ENCODE assay signal across 8 mouse cellular contexts in genomic region chr11:75190371-75190724, GRCm38 (mm10). TPM values are rescaled to one million over a fixed set of nuclear protein-coding genes. Genes with fewer than 3 reads are reported as not detected.
DNase-seq lines count a peak whose midpoint lies in the region; ATAC-seq and TF ChIP-seq lines count a peak whose summit lies in the region.

No protein-coding gene starts in this region.

- DNase-seq in B cell, adult 2 months = peak; percentile 86 to 87
- peak; percentile 90 for DNase-seq in adrenal gland, postnatal 36 days
- peak; percentile 82 to 87 for DNase-seq in heart, adult 2 months
- peak; percentile 93 for DNase-seq in kidney, adult 2 months
- DNase-seq in liver, embryonic 13.5 days = peak; percentile 78
- peak; percentile 88 for DNase-seq in naive thymus-derived CD4-positive, alpha-beta T cell, adult 2 months (ENCODE audit: low read depth)

- H3K4me3 ChIP-seq in embryonic facial prominence, embryonic 12.5 days = peak overlapping the region; percentile 94
- peak overlapping the region; percentile 89 for H3K4me3 ChIP-seq in heart, adult 2 months
- peak overlapping the region; percentile 96 for H3K4me3 ChIP-seq in kidney, adult 2 months (ENCODE audit: insufficient read depth, low read depth, low read length)
- peak overlapping the region; percentile 86 for H3K4me3 ChIP-seq in liver, embryonic 13.5 days (replicated peaks)
- H3K4me3 ChIP-seq in stomach, embryonic 14.5 days (ENCODE audit: low read depth, low read length) = peak overlapping the region; percentile 60

- peak overlapping the region; percentile 89 for H3K4me2 ChIP-seq in embryonic facial prominence, embryonic 12.5 days (replicated peaks)
- peak overlapping the region; percentile 94 for H3K4me2 ChIP-seq in liver, embryonic 13.5 days
- peak overlapping the region; percentile 76 for H3K4me2 ChIP-seq in stomach, embryonic 14.5 days (replicated peaks; ENCODE audit: low read depth, low read length)

- peak overlapping the region; percentile 62 for H3K9ac ChIP-seq in embryonic facial prominence, embryonic 12.5 days
- peak overlapping the region; percentile 77 for H3K9ac ChIP-seq in heart, adult 2 months (ENCODE audit: low read depth, low read length)
- peak overlapping the region; percentile 81 for H3K9ac ChIP-seq in liver, embryonic 13.5 days
- peak overlapping the region; percentile 36; the same call in 1 of the 2 replicates for H3K9ac ChIP-seq in stomach, embryonic 14.5 days (replicated peaks; ENCODE audit: low read depth, low read length)

- TF ChIP-seq EP300 in heart, adult 2 months (IDR thresholded peaks at IDR 0.05; ENCODE audit: insufficient read depth, low read depth, low read length) = no peak

- TF ChIP-seq CTCF in heart, adult 2 months (IDR thresholded peaks at IDR 0.05) = peak; percentile 53
- TF ChIP-seq CTCF in kidney, adult 2 months (conservative IDR thresholded peaks at IDR 0.05; ENCODE audit: insufficient read depth, insufficient read length, low read depth, low read length) = peak; percentile 43

- peak; percentile 48; the same call in 1 of the 2 replicates for ATAC-seq in embryonic facial prominence, embryonic 12.5 days (ENCODE audit: insufficient number of reproducible peaks, insufficient read depth, low FRiP score, low TSS enrichment)
- ATAC-seq in liver, embryonic 13.5 days (ENCODE audit: low read depth) = peak; percentile 77
- peak; percentile 83 for ATAC-seq in stomach, embryonic 14.5 days (ENCODE audit: insufficient number of reproducible peaks, insufficient read depth, low FRiP score, low read depth)

- H3K9me3 ChIP-seq in embryonic facial prominence, embryonic 12.5 days = no peaks in the 10 kb centered on the region
- H3K9me3 ChIP-seq in liver, embryonic 13.5 days (replicated peaks) = no peaks in the 10 kb centered on the region
- no peaks in the 10 kb centered on the region for H3K9me3 ChIP-seq in stomach, embryonic 14.5 days (ENCODE audit: control insufficient read depth, low read depth, low read length)

- no peak overlapping the region for H3K27ac ChIP-seq in embryonic facial prominence, embryonic 12.5 days
- peak overlapping the region; percentile 31 for H3K27ac ChIP-seq in heart, adult 2 months
- no peak overlapping the region for H3K27ac ChIP-seq in kidney, adult 2 months (ENCODE audit: insufficient read depth, low read depth, low read length)
- H3K27ac ChIP-seq in liver, embryonic 13.5 days = peak overlapping the region; percentile 80
- no peak overlapping the region for H3K27ac ChIP-seq in stomach, embryonic 14.5 days (ENCODE audit: low read length)

- TF ChIP-seq POLR2A in heart, adult 2 months (IDR thresholded peaks at IDR 0.05; ENCODE audit: insufficient read depth, low read depth, low read length) = peak; percentile 75
- TF ChIP-seq POLR2A in kidney, adult 2 months (IDR thresholded peaks at IDR 0.05; ENCODE audit: low read depth, low read length) = peak; percentile 27

- no peaks in the 10 kb centered on the region for H3K79me2 ChIP-seq in heart, adult 2 months (replicated peaks; ENCODE audit: control insufficient read depth, insufficient read depth, low read length)

- H3K36me3 ChIP-seq in embryonic facial prominence, embryonic 12.5 days = no peaks in the 10 kb centered on the region
- H3K36me3 ChIP-seq in heart, adult 2 months (ENCODE audit: control insufficient read depth, insufficient read depth, low read length) = no peaks in the 10 kb centered on the region
- no peaks in the 10 kb centered on the region for H3K36me3 ChIP-seq in kidney, adult 2 months (ENCODE audit: control insufficient read depth, insufficient read depth, low read length)
- peaks cover 7% of the 10 kb centered on the region; the same call in 1 of the 2 replicates for H3K36me3 ChIP-seq in liver, embryonic 13.5 days
- no peaks in the 10 kb centered on the region for H3K36me3 ChIP-seq in stomach, embryonic 14.5 days (ENCODE audit: control insufficient read depth, insufficient read depth, low read length)

- H3K4me1 ChIP-seq in embryonic facial prominence, embryonic 12.5 days = peaks cover 41% of the 10 kb centered on the region
- peaks cover 5% of the 10 kb centered on the region for H3K4me1 ChIP-seq in heart, adult 2 months (ENCODE audit: control insufficient read depth, insufficient read depth, low read length)
- peaks cover 5% of the 10 kb centered on the region; the same call in 1 of the 2 replicates for H3K4me1 ChIP-seq in kidney, adult 2 months (ENCODE audit: control insufficient read depth, insufficient read depth, low read length)
- peaks cover 61% of the 10 kb centered on the region for H3K4me1 ChIP-seq in liver, embryonic 13.5 days (replicated peaks)
- H3K4me1 ChIP-seq in stomach, embryonic 14.5 days (ENCODE audit: control insufficient read depth, insufficient read depth, low read length) = peaks cover 26% of the 10 kb centered on the region

- intact Hi-C loops in heart, adult 2 months (cut with DNase I) = loop anchor here (10.0 kb wide), 1 partner anchor 214 kb away; no protein-coding TSS in a partner anchor

- peaks cover 42% of the 10 kb centered on the region for H3K27me3 ChIP-seq in embryonic facial prominence, embryonic 12.5 days
- H3K27me3 ChIP-seq in heart, adult 2 months (ENCODE audit: control insufficient read depth, insufficient read depth, low read length) = peaks cover 1% of the 10 kb centered on the region; the same call in 1 of the 2 replicates
- H3K27me3 ChIP-seq in kidney, adult 2 months (replicated peaks; ENCODE audit: control insufficient read depth, insufficient read depth, low read length) = no peaks in the 10 kb centered on the region
- peaks cover 47% of the 10 kb centered on the region for H3K27me3 ChIP-seq in liver, embryonic 13.5 days
- H3K27me3 ChIP-seq in stomach, embryonic 14.5 days (ENCODE audit: control insufficient read depth, insufficient read depth, low read length) = peaks cover 16% of the 10 kb centered on the region

- under 1% methylated on average over 23 of the region's 24 CpGs for WGBS in embryonic facial prominence, embryonic 12.5 days
- 1% methylated on average over 24 of the region's 24 CpGs for WGBS in heart, adult 2 months
- under 1% methylated on average over 24 of the region's 24 CpGs for WGBS in kidney, adult 2 months
- WGBS in liver, embryonic 13.5 days (ENCODE audit: insufficient replicate concordance) = under 1% methylated on average over 24 of the region's 24 CpGs
- WGBS in stomach, embryonic 14.5 days = under 1% methylated on average over 24 of the region's 24 CpGs

RNA-seq across cellular contexts. Expression of gene Dph1, which starts 0.7 kb away (rescaled TPM):
- 10 to 100 TPM; 29.8 to 30.6 TPM for total RNA-seq in adrenal gland, postnatal 36 days (2021)
- polyA plus RNA-seq in embryonic facial prominence, embryonic 12.5 days (2016; fragmentation: Nextera tagmentation; extraction: Ambion mirVana) = 22.6 and 23.3 TPM in 2 replicates
- 10 to 100 TPM in 1 of 2 experiments, 1 to 10 TPM in 1; 8.5 to 11.6 TPM for total RNA-seq in heart, adult 2 months (2021)
- 21.7 and 32.9 TPM in 2 replicates for polyA plus RNA-seq in heart, adult 2 months (2012; rRNA removed)
- polyA plus RNA-seq in kidney, adult 2 months (2012; rRNA removed) = 40.2 and 46.7 TPM in 2 replicates
- polyA plus RNA-seq in liver, embryonic 13.5 days (2015; fragmentation: Nextera tagmentation; extraction: Ambion mirVana) = 13.8 and 15.8 TPM in 2 replicates
- polyA plus RNA-seq in stomach, embryonic 14.5 days (2014; fragmentation: Nextera tagmentation; extraction: Ambion mirVana) = 20.1 and 20.5 TPM in 2 replicates

RNA-seq across cellular contexts. Expression of gene Rtn4rl1, which starts 3.2 kb away (rescaled TPM):
- 10 to 100 TPM; 37.3 to 53.0 TPM for total RNA-seq in adrenal gland, postnatal 36 days (2021)
- polyA plus RNA-seq in embryonic facial prominence, embryonic 12.5 days (2016; fragmentation: Nextera tagmentation; extraction: Ambion mirVana) = 5.1 and 5.7 TPM in 2 replicates
- 1 to 10 TPM; 8.4 to 9.4 TPM for total RNA-seq in heart, adult 2 months (2021)
- polyA plus RNA-seq in heart, adult 2 months (2012; rRNA removed) = 7.5 and 10.4 TPM in 2 replicates
- 11.3 and 12.7 TPM in 2 replicates for polyA plus RNA-seq in kidney, adult 2 months (2012; rRNA removed)
- 0.78 and 0.97 TPM in 2 replicates for polyA plus RNA-seq in liver, embryonic 13.5 days (2015; fragmentation: Nextera tagmentation; extraction: Ambion mirVana)
- 0.88 and 1.7 TPM in 2 replicates for polyA plus RNA-seq in stomach, embryonic 14.5 days (2014; fragmentation: Nextera tagmentation; extraction: Ambion mirVana)

RNA-seq across cellular contexts. Expression of gene Ovca2, which starts 11.7 kb away (rescaled TPM):
- 10 to 100 TPM; 20.7 to 22.4 TPM for total RNA-seq in adrenal gland, postnatal 36 days (2021)
- polyA plus RNA-seq in embryonic facial prominence, embryonic 12.5 days (2016; fragmentation: Nextera tagmentation; extraction: Ambion mirVana) = 30.0 and 31.5 TPM in 2 replicates
- total RNA-seq in heart, adult 2 months (2021) = 1 to 10 TPM; 5.7 to 6.1 TPM
- polyA plus RNA-seq in heart, adult 2 months (2012; rRNA removed) = 11.1 and 16.7 TPM in 2 replicates
- 18.6 and 33.7 TPM in 2 replicates for polyA plus RNA-seq in kidney, adult 2 months (2012; rRNA removed)
- 13.3 and 13.4 TPM in 2 replicates for polyA plus RNA-seq in liver, embryonic 13.5 days (2015; fragmentation: Nextera tagmentation; extraction: Ambion mirVana)
- 26.7 and 29.1 TPM in 2 replicates for polyA plus RNA-seq in stomach, embryonic 14.5 days (2014; fragmentation: Nextera tagmentation; extraction: Ambion mirVana)

RNA-seq across cellular contexts. Expression of gene Hic1, which starts 21.0 kb away (rescaled TPM):
- total RNA-seq in adrenal gland, postnatal 36 days (2021) = 1 to 10 TPM; 8.3 to 9.0 TPM
- polyA plus RNA-seq in embryonic facial prominence, embryonic 12.5 days (2016; fragmentation: Nextera tagmentation; extraction: Ambion mirVana) = 39.2 and 44.8 TPM in 2 replicates
- total RNA-seq in heart, adult 2 months (2021) = 10 to 100 TPM; 12.6 to 13.6 TPM
- polyA plus RNA-seq in heart, adult 2 months (2012; rRNA removed) = 15.5 and 19.6 TPM in 2 replicates
- polyA plus RNA-seq in kidney, adult 2 months (2012; rRNA removed) = 8.6 and 12.6 TPM in 2 replicates
- 1.2 and 1.5 TPM in 2 replicates for polyA plus RNA-seq in liver, embryonic 13.5 days (2015; fragmentation: Nextera tagmentation; extraction: Ambion mirVana)
- 13.8 and 16.9 TPM in 2 replicates for polyA plus RNA-seq in stomach, embryonic 14.5 days (2014; fragmentation: Nextera tagmentation; extraction: Ambion mirVana)

Comparison
In these comparisons a context has a peak if more than half of its experiments do, and no peak if none do; other contexts are left out.
1. H3K27ac ChIP-seq: peak in heart, adult 2 months (single experiment) and liver, embryonic 13.5 days (single experiment); none in embryonic facial prominence, embryonic 12.5 days (single experiment), kidney, adult 2 months (single experiment) and stomach, embryonic 14.5 days (single experiment).
2. Peak in every context shown above with its lines, with median percentiles within 50 percentile points of each other: DNase-seq, ATAC-seq, H3K4me2 ChIP-seq, H3K4me3 ChIP-seq and H3K9ac ChIP-seq.